ENCODE assay signal across 31 mouse cellular contexts in genomic region chr11:102494063-102494650, GRCm38 (mm10). TPM values are rescaled to one million over a fixed set of nuclear protein-coding genes. Genes with fewer than 3 reads are reported as not detected.
DNase-seq lines count a peak whose midpoint lies in the region; ATAC-seq and TF ChIP-seq lines count a peak whose summit lies in the region.
"Had no signal": no experiment of that assay in that cellular context is flagged by ENCODE, and none has a peak within 500 bp of the region (broad histone marks: within the 10 kb centered on the region; RNA-seq: fewer than 3 reads in every experiment).

No protein-coding gene starts in this region.

- WGBS in cerebellum, adult 2 months, result 77% methylated on average over 7 of the region's 7 CpGs
- WGBS in heart, embryonic 15.5 days, result 65% methylated on average over 7 of the region's 7 CpGs
- WGBS in forebrain, embryonic 14.5 days, result 92% methylated on average over 7 of the region's 7 CpGs

- H3K27ac ChIP-seq in cerebellum, adult 2 months (ENCODE audit: insufficient read depth, low read length), result 0 out of 2 replicates have a peak overlapping the region, but pooled peaks have one; percentile 13
- peak overlapping the region; percentile 65 for H3K27ac ChIP-seq in heart, embryonic 15.5 days
- no peak overlapping the region for H3K27ac ChIP-seq in forebrain, embryonic 14.5 days (ENCODE audit: low read depth, low read length)
- H3K27ac ChIP-seq: embryonic facial prominence, embryonic 13.5 days; forebrain, embryonic 12.5 days; hindbrain, embryonic 15.5 days; kidney, postnatal 0 days; limb, embryonic 10.5 days; liver, embryonic 15.5 days; lung, embryonic 15.5 days; macrophage; midbrain, embryonic 15.5 days; neural tube, embryonic 13.5 days; stomach, embryonic 15.5 days had no signal

- TF ChIP-seq POLR2A in cerebellum, adult 2 months (IDR thresholded peaks at IDR 0.05; ENCODE audit: borderline replicate concordance, insufficient read depth, low read length), result no peak

- H3K27me3 ChIP-seq in cerebellum, adult 2 months (ENCODE audit: control insufficient read depth, insufficient read depth, low read length), result no peaks in the 10 kb centered on the region
- H3K27me3 ChIP-seq in heart, embryonic 15.5 days, result no peaks in the 10 kb centered on the region
- H3K27me3 ChIP-seq in forebrain, embryonic 14.5 days (replicated peaks; ENCODE audit: control insufficient read depth, insufficient read depth, low read length), result no peaks in the 10 kb centered on the region
- H3K27me3 ChIP-seq: embryonic facial prominence, embryonic 13.5 days; forebrain, embryonic 12.5 days; hindbrain, embryonic 15.5 days; liver, embryonic 15.5 days; lung, embryonic 15.5 days; midbrain, embryonic 15.5 days; neural tube, embryonic 13.5 days; Patski; stomach, embryonic 15.5 days had no signal

- intact Hi-C loops in heart, postnatal 25 days (cut with DNase I), result no loop called here

- ATAC-seq in heart, embryonic 15.5 days (replicated peaks; ENCODE audit: insufficient number of reproducible peaks, insufficient read depth, low FRiP score, low read depth), result no peak
- ATAC-seq in forebrain, embryonic 14.5 days, result no peak
- ATAC-seq: activated CD4-positive, CD25-positive, alpha-beta regulatory T cell, adult 4 months; midbrain, embryonic 15.5 days; Patski had no signal

- H3K4me3 ChIP-seq in cerebellum, adult 2 months (replicated peaks; ENCODE audit: insufficient read depth, low read depth, low read length), result no peak overlapping the region
- no peak overlapping the region for H3K4me3 ChIP-seq in heart, embryonic 15.5 days
- no peak overlapping the region for H3K4me3 ChIP-seq in forebrain, embryonic 14.5 days (ENCODE audit: low read depth, low read length)
- H3K4me3 ChIP-seq: embryonic facial prominence, embryonic 13.5 days; erythroblast, embryonic 14.5 days; forebrain, embryonic 12.5 days; hindbrain, embryonic 15.5 days; limb, embryonic 10.5 days; liver, embryonic 15.5 days; lung, embryonic 15.5 days; midbrain, embryonic 15.5 days; neural tube, embryonic 13.5 days; stomach, embryonic 15.5 days had no signal

- peaks cover 20% of the 10 kb centered on the region for H3K36me3 ChIP-seq in heart, embryonic 15.5 days
- peaks cover 41% of the 10 kb centered on the region for H3K36me3 ChIP-seq in forebrain, embryonic 14.5 days (ENCODE audit: control insufficient read depth, insufficient read depth, low read length)

- no peak overlapping the region for H3K4me2 ChIP-seq in heart, embryonic 15.5 days
- no peak overlapping the region for H3K4me2 ChIP-seq in forebrain, embryonic 14.5 days (ENCODE audit: low read length)
- H3K4me2 ChIP-seq: embryonic facial prominence, embryonic 13.5 days; forebrain, embryonic 12.5 days; hindbrain, embryonic 15.5 days; liver, embryonic 15.5 days; lung, embryonic 15.5 days; midbrain, embryonic 15.5 days; neural tube, embryonic 13.5 days; stomach, embryonic 15.5 days had no signal

- H3K9ac ChIP-seq in heart, embryonic 15.5 days, result no peak overlapping the region
- H3K9ac ChIP-seq in forebrain, embryonic 14.5 days (ENCODE audit: low read length), result no peak overlapping the region
- H3K9ac ChIP-seq: embryonic facial prominence, embryonic 13.5 days; forebrain, embryonic 12.5 days; hindbrain, embryonic 15.5 days; liver, embryonic 15.5 days; lung, embryonic 15.5 days; midbrain, embryonic 15.5 days; neural tube, embryonic 13.5 days; stomach, embryonic 15.5 days had no signal

- DNase-seq in cerebellum, adult 2 months, result no peak
- DNase-seq in cerebellum, adult 9-10 months, result no peak
- DNase-seq in heart, adult 9 months (ENCODE audit: low spot score in 2 of 2), result peak; percentile 25 to 45
- no peak for DNase-seq in heart, postnatal 25 days (ENCODE audit: low spot score)
- no peak for DNase-seq in kidney, postnatal 36 days
- DNase-seq in forebrain, embryonic 14.5 days (ENCODE audit: low spot score), result no peak
- DNase-seq in frontal cortex, postnatal 36 days (ENCODE audit: low spot score in 2 of 2), result no peak
- DNase-seq: adrenal gland, adult 8-10 months; cerebellum, adult 11-12 months; cerebellum, postnatal 36 days; embryo, embryonic 11 days; kidney, adult 2 months; liver; retina, postnatal 1 day; thymus, postnatal 4 days had no signal

- no peaks in the 10 kb centered on the region for H3K4me1 ChIP-seq in cerebellum, adult 2 months (ENCODE audit: control insufficient read depth, insufficient read depth, low read length)
- peaks cover 14% of the 10 kb centered on the region for H3K4me1 ChIP-seq in heart, embryonic 15.5 days (replicated peaks)
- no peaks in the 10 kb centered on the region for H3K4me1 ChIP-seq in forebrain, embryonic 14.5 days (ENCODE audit: control insufficient read depth, insufficient read depth, low read length)
- H3K4me1 ChIP-seq: embryonic facial prominence, embryonic 13.5 days; forebrain, embryonic 12.5 days; hindbrain, embryonic 15.5 days; limb, embryonic 10.5 days; lung, embryonic 15.5 days; midbrain, embryonic 15.5 days; neural tube, embryonic 13.5 days; stomach, embryonic 15.5 days had no signal

- TF ChIP-seq CTCF in cerebellum, adult 2 months (IDR thresholded peaks at IDR 0.05; ENCODE audit: borderline replicate concordance, insufficient read depth, low read depth, low read length), result no peak

- no peaks in the 10 kb centered on the region for H3K9me3 ChIP-seq in heart, embryonic 15.5 days (replicated peaks)
- H3K9me3 ChIP-seq in forebrain, embryonic 14.5 days (replicated peaks; ENCODE audit: control insufficient read depth, low read length), result no peaks in the 10 kb centered on the region
- H3K9me3 ChIP-seq: embryonic facial prominence, embryonic 13.5 days; forebrain, embryonic 12.5 days; hindbrain, embryonic 15.5 days; limb, embryonic 10.5 days; liver, embryonic 15.5 days; lung, embryonic 15.5 days; midbrain, embryonic 15.5 days; neural tube, embryonic 13.5 days; stomach, embryonic 15.5 days had no signal

RNA-seq across cellular contexts. Expression of gene Itga2b, which starts 24.2 kb away (rescaled TPM):
- polyA plus RNA-seq in cerebellum, adult 2 months (2012; rRNA removed), result 2.8 and 4.0 TPM in 2 replicates
- total RNA-seq in heart, postnatal 25 days (2021), result 1 to 10 TPM; 3.5 to 4.5 TPM
- 8.7 TPM in 2 replicates for polyA plus RNA-seq in heart, embryonic 15.5 days (2015; fragmentation: Nextera tagmentation; extraction: Ambion mirVana)
- polyA plus RNA-seq in forebrain, embryonic 14.5 days (2014; fragmentation: Nextera tagmentation; extraction: Ambion mirVana), result 4.3 and 5.3 TPM in 2 replicates

RNA-seq across cellular contexts. Expression of gene Fam171a2, which starts 46.7 kb away (rescaled TPM):
- polyA plus RNA-seq in cerebellum, adult 2 months (2012; rRNA removed), result 57.8 and 60.3 TPM in 2 replicates
- 1 to 10 TPM; 5.8 to 6.5 TPM for total RNA-seq in heart, postnatal 25 days (2021)
- polyA plus RNA-seq in heart, embryonic 15.5 days (2015; fragmentation: Nextera tagmentation; extraction: Ambion mirVana), result 2.7 and 5.7 TPM in 2 replicates
- 26.0 and 27.8 TPM in 2 replicates for polyA plus RNA-seq in forebrain, embryonic 14.5 days (2014; fragmentation: Nextera tagmentation; extraction: Ambion mirVana)
- total RNA-seq: granulocyte monocyte progenitor cell, adult 5-6 weeks had no signal
- polyA plus RNA-seq: activated CD4-positive, CD25-positive, alpha-beta regulatory T cell, adult 4 months; macrophage had no signal

Comparison
In these comparisons a context has a peak if more than half of its experiments do, and no peak if none do; other contexts are left out.
1. DNase-seq: peak in heart, adult 9 months (2 of 2); none in cerebellum, adult 2 months (0 of 2), cerebellum, adult 9-10 months (single experiment), heart, postnatal 25 days (single experiment), kidney, postnatal 36 days (0 of 2), forebrain, embryonic 14.5 days (single experiment) and frontal cortex, postnatal 36 days (0 of 2).